Mouse (Mus musculus) hindbrain, postnatal 0 days (tissue): ENCODE measurements around the gene Enah. TPM values are rescaled to one million over a fixed set of nuclear protein-coding genes. Genes with fewer than 3 reads are reported as not detected.

Source experiments
- ATAC-seq: fragments of 200-750 bp; cut with Nextera tagmentation; 2 replicates; pipeline ENCODE4 v1.8.0; 2017; ENCODE audit warnings: mild to moderate bottlenecking, moderate TSS enrichment, moderate library complexity
- DNase-seq: peaks from one replicate; pipeline ENCODE4 v3.0.0-alpha.2; 2015; ENCODE audit warnings: low spot score
- H3K27ac ChIP-seq: fragments of 300-500 bp; sonication (generic); 2 replicates; pipeline ENCODE4 v1.5.1; 2014; ENCODE audit warnings: mild to moderate bottlenecking
- H3K27me3 ChIP-seq: fragments of 300-500 bp; sonication (generic); 2 replicates; pipeline ENCODE4 v1.6.1; 2014; ENCODE audit warnings: low read length, mixed read lengths; ENCODE audit not compliant: insufficient read depth
- H3K36me3 ChIP-seq: fragments of 300-500 bp; sonication (generic); 2 replicates; pipeline ENCODE4 v1.6.1; 2014; ENCODE audit warnings: low read length, mixed read lengths; ENCODE audit not compliant: insufficient read depth
- H3K4me1 ChIP-seq: fragments of 300-500 bp; sonication (generic); 2 replicates; pipeline ENCODE4 v1.6.1; 2014; ENCODE audit warnings: antibody characterized with exemption, low read length, mixed read lengths; ENCODE audit not compliant: insufficient read depth
- H3K4me2 ChIP-seq: fragments of 300-500 bp; sonication (generic); 2 replicates; pipeline ENCODE4 v1.6.1; 2014; ENCODE audit warnings: low read depth, mild to moderate bottlenecking, low read length, moderate library complexity, mixed read lengths
- H3K4me3 ChIP-seq: fragments of 300-500 bp; sonication (generic); 2 replicates; pipeline ENCODE4 v1.5.1; 2014; ENCODE audit warnings: low read length
- H3K9ac ChIP-seq: fragments of 300-500 bp; sonication (generic); replicated peaks from 2 replicates; pipeline ENCODE4 v1.6.1; 2014; ENCODE audit warnings: mild to moderate bottlenecking, low read length, moderate library complexity, mixed read lengths
- H3K9me3 ChIP-seq: fragments of 300-500 bp; sonication (generic); 2 replicates; pipeline ENCODE4 v1.6.1; 2016; ENCODE audit warnings: low read length, mixed read lengths
- CTCF ChIP-seq: IDR thresholded peaks from 2 replicates; pipeline ENCODE4 v1.5.1; 2016; ENCODE audit warnings: antibody characterized with exemption, control low read depth, low read depth
- WGBS: fragments of 180-500 bp; shearing (Covaris S2); extraction: QIAGEN DNeasy Blood & Tissue Kit; methylation state at CpG from one replicate; pipeline ENCODE4 v1.1.7; 2014; 5-methylcytosine and 5-hydroxymethylcytosine counted together
- polyA plus RNA-seq: library from polyadenylated mRNA; unstranded; fragments of >200 nt; fragmentation: Nextera tagmentation; extraction: Ambion mirVana; gene quantifications from 2 replicates; pipeline ENCODE4 v1.2.1, GENCODE M21; 2015
- total RNA-seq: library from RNA; depleted of rRNA; stranded (reverse); fragments of >200 nt; gene quantifications from 2 replicates; pipeline ENCODE4 v1.2.3, GENCODE M21; 2014

Gene Enah
- total and polyA plus RNA-seq, 2 experiments from 2014 or later, result 20.7 to 73.2 TPM

DNA sequence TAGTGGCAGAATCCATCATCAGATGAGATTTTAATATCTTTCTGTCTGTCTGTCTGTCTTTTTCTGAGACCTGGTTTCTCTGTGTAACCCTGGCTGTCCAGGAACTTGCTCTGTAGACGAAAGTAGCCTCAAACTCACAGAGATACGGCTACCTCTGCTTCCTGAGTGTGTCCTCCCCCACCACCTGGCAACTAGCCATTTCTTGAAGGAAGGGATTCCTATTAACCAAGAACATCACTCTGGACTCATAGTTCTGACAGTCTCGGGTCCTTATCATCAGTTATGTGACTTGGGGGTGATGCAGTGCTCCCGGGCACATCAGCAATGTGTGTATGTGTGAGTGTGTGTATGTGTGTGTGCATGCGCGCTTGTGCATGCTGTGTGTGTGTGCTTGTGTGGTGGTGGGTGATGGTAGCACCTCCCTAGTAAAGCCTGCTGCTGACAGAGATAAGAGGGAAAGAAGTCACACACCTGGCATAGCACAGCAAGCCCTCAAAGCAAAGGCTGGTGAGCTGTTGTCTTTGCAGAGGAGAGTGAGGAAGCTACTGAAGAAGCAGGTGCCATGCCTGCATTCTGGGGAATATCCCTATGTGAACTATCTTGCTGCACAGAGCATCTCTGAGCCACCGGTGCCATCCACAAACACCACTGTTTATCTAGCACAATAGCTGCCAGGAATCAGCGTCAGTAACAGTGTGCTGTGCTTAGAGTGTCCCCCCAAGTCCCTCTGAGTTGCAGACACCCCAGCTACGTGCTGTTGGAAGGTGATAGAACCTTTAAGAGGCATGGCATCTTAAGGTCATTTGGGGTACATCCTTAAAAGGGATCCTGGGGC is 146.5 kb downstream of the Enah start:
- 84% methylated on average over 9 of the region's 9 CpGs for WGBS
- ATAC-seq (no peak), DNase-seq (no peak)
- Histone ChIP-seq H3K4me2 (no peak overlapping the region), H3K36me3 (no peaks in the 10 kb centered on the region), H3K4me3 (no peak overlapping the region), H3K4me1 (0 out of 2 replicates have a peak, but pooled peaks cover 3% of the 10 kb centered on the region), H3K27me3 (no peaks in the 10 kb centered on the region), H3K27ac (no peak overlapping the region), H3K9me3 (no peaks in the 10 kb centered on the region), H3K9ac (no peak overlapping the region)
- no peak for TF ChIP-seq CTCF

GRCm38 (mm10) chr1:181872639-181873038 is 147.2 kb downstream of the Enah start:
- ATAC-seq (no peak), DNase-seq (no peak)
- WGBS, result 67% methylated on average over 3 of the region's 3 CpGs

DNA sequence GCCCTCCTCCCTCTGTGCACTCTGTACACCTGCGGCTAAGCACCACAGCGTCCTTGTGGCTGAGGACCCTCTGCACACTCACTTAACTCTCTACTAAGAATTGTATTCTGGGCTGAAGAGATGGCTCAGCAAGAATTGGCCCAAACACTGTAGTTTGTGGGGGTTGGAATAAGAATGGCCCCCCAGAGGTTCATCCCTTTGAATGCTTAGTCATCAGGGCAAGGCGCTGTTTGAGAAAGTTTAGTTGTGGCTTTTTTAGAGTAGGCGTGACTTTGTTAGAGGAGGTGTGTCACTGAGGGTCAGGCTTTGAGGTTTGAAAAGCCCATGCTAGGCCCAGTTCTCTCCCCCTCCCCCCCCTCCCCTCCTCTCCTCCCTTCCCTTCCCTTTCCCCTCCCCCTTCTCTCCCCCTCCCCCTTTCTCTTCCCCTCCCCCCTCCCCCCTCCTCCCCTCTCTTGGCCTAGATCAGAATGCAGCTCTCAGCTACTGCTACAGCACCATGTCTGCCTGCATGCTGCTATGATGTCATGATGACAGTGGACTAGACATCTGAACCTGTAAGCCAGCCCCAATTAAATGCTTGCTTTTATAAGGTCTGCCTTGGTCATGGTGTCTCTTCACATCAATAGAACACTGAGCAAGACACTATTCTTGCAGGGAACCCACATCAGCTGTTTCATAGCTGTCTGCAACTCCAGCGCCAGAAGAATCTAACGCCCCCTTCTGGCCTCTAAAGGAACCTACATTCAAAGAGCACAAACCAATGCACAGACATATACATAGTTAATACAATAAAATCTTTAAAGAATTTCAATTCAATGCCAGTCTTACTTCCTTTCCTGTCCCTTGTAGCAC is 153.1 kb downstream of the Enah start:
- Histone ChIP-seq H3K4me1 (no peaks in the 10 kb centered on the region), H3K27me3 (no peaks in the 10 kb centered on the region), H3K9ac (no peak overlapping the region), H3K4me3 (no peak overlapping the region), H3K9me3 (no peaks in the 10 kb centered on the region), H3K36me3 (no peaks in the 10 kb centered on the region), H3K4me2 (no peak overlapping the region), H3K27ac (no peak overlapping the region)
- WGBS, result 74% methylated on average over 6 of the region's 6 CpGs
- TF ChIP-seq CTCF, result peak; percentile 6; the same call in 1 of the 2 replicates
- DNase-seq (no peak), ATAC-seq (no peak)

More at GRCm38 (mm10) chr1:181872639-181873038, 147.2 kb downstream of the Enah start:
- Histone ChIP-seq H3K36me3 (no peaks in the 10 kb centered on the region), H3K9ac (no peak overlapping the region), H3K27ac (no peak overlapping the region), H3K9me3 (no peaks in the 10 kb centered on the region), H3K27me3 (no peaks in the 10 kb centered on the region), H3K4me1 (no peaks in the 10 kb centered on the region), H3K4me2 (no peak overlapping the region), H3K4me3 (no peak overlapping the region)
- no peak for TF ChIP-seq CTCF

DNA sequence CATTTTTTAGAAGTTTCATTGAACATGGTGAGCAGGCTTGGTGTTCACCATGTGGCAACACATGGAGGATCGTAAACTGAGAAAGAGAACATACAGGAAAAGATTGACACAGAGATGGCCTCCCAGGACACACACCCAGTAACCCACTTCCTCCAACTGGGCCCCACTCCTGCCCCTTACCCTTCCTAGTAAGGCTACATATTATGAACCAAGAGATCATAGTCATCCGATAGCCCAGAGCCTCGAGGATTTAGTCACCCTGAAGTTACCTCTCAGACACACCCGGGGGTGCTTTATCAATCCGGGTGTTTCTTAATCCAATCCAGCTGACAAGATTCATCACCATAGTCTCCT is 153.9 kb downstream of the Enah start:
- no peak for TF ChIP-seq CTCF
- H3K9me3 ChIP-seq, result no peaks in the 10 kb centered on the region
- H3K4me2 ChIP-seq, result no peak overlapping the region
- ATAC-seq (no peak), DNase-seq (no peak)
- no peaks in the 10 kb centered on the region for H3K4me1 ChIP-seq
- no peaks in the 10 kb centered on the region for H3K27me3 ChIP-seq
- WGBS, result 84% methylated on average over 5 of the region's 5 CpGs
- H3K27ac ChIP-seq, result no peak overlapping the region
- no peak overlapping the region for H3K4me3 ChIP-seq
- no peaks in the 10 kb centered on the region for H3K36me3 ChIP-seq
- H3K9ac ChIP-seq, result no peak overlapping the region

DNA sequence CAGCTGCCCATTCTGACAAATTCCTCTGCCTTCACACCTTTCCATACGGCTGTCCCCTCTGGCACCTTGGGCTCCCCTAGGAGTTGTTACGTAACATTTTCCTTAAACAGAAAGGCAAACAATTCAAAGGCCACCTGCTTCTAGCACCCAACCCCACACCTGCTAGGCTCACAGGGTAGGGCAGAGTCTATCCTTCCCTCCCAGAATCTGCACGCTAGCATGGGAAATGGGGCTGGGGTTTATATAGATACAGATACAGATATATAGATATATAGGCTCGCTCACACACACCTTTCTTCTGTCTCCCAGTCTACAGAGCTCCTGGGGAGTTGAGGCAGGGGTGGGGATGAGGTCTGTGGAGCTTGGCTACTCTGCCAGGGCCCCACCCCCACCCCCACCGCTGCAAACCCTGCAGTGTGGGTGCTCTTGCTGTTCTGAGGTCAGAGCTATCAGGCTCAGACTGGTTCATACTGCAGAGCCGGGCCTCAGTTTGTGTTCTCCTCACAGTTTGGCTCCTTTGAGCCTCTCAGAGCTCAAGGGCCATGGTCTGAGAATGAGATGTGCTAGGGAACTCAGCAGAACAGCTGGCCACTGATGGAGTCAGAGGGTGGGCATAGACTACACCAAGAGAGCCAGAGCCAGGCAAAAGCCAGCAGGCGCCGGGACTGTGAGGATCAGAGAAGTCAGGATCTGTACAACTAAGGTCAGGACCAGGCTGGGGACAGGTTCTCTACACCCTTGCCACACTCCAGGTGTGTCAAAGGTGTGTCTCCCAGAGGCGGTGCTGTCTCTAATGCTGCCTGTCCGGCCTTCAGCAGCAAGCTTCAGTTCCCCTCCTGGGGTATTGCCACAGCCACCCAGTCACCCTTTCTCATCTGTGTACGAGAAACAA is 154.6 kb downstream of the Enah start:
- WGBS, result 74% methylated on average over 11 of the region's 11 CpGs
- Histone ChIP-seq H3K4me3 (no peak overlapping the region), H3K4me2 (no peak overlapping the region), H3K27me3 (no peaks in the 10 kb centered on the region), H3K9me3 (no peaks in the 10 kb centered on the region), H3K36me3 (no peaks in the 10 kb centered on the region), H3K27ac (no peak overlapping the region), H3K9ac (no peak overlapping the region), H3K4me1 (no peaks in the 10 kb centered on the region)
- no peak for TF ChIP-seq CTCF
- DNase-seq, result no peak
- ATAC-seq, result no peak

DNA sequence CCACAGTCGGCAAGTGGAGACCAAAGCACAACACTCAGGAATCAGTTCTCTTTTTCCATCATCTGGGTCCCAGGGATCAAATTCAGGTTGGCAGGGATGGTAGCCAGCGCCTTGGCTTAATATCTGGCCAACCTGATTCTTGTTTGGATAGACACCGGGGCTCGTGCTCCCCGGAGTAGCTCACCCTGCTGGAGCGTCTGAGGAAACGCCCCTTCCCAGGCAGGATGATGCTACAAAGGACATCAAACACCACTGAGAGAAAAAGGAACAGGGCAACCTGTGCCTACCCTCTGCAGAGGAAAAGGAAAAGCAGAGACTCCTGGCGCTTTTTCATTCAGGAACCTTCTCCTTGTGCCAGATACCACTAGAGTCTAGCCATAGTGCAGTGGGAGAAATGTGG is 156.4 kb downstream of the Enah start:
- WGBS, result 41% methylated on average over 8 of the region's 8 CpGs
- ATAC-seq (no peak), DNase-seq (no peak)
- no peak overlapping the region for H3K27ac ChIP-seq
- H3K4me2 ChIP-seq, result no peak overlapping the region
- no peak overlapping the region for H3K4me3 ChIP-seq
- H3K36me3 ChIP-seq, result no peaks in the 10 kb centered on the region
- no peaks in the 10 kb centered on the region for H3K27me3 ChIP-seq
- H3K4me1 ChIP-seq, result no peaks in the 10 kb centered on the region
- no peak for TF ChIP-seq CTCF
- no peaks in the 10 kb centered on the region for H3K9me3 ChIP-seq
- no peak overlapping the region for H3K9ac ChIP-seq
